Mouse (Mus musculus) G1E (cell line): ENCODE results near the gene Jam3.

Experiments
- CTCF ChIP-seq: IDR thresholded peaks from 2 replicates; pipeline ENCODE4 v1.5.1; 2012; ENCODE audit warnings: low read depth, low read length, inconsistent platforms, mixed read lengths
- GATA1 ChIP-seq: IDR thresholded peaks from 2 replicates; pipeline ENCODE4 v1.6.1; 2012; ENCODE audit warnings: borderline replicate concordance, low read length, inconsistent platforms, mixed read lengths
- GATA2 ChIP-seq: IDR thresholded peaks from 2 replicates; pipeline ENCODE4 v1.6.1; 2012; ENCODE audit warnings: low read depth, low read length, inconsistent platforms, borderline replicate concordance

GRCm38 (mm10) chr9:27170726-27171125, 15.5 kb upstream of the Jam3 start:
- TF ChIP-seq CTCF, result no peak
- TF ChIP-seq GATA1, result no peak
- no peak for TF ChIP-seq GATA2
